ENCODE assay signal across 8 mouse cellular contexts in the genomic region with DNA sequence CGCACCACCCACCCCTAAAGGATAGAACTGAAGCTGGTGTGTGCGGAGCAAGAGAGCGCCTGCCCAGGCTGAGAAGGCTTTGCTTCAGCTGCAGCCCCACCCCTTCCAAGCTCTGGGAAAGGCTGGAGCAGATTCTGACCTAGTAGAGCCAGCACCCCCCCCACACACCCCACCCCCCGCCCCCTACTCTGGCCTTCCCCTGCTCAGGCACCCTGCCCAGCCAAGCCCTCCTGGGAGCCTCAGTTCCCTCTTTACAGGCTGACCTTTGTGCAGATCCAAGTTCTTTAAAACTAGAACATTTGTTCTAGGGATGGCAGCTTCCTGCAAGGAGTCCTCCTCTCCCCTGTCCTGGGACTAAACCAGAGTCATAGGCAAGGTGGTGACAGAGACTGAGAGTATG. TPM values are rescaled to one million over a fixed set of nuclear protein-coding genes. Genes with fewer than 3 reads are reported as not detected.
DNase-seq lines count a peak whose midpoint lies in the region; ATAC-seq and TF ChIP-seq lines count a peak whose summit lies in the region.

No protein-coding gene starts in this region.

- no peak for TF ChIP-seq EP300 in heart, adult 2 months (IDR thresholded peaks at IDR 0.05; ENCODE audit: insufficient read depth, low read depth, low read length)

- H3K4me3 ChIP-seq in midbrain, embryonic 10.5 days = peak overlapping the region; percentile 3; the same call in 1 of the 2 replicates
- H3K4me3 ChIP-seq in midbrain, embryonic 11.5 days (ENCODE audit: low read depth, low read length) = no peak overlapping the region
- H3K4me3 ChIP-seq in heart, adult 2 months = no peak overlapping the region
- H3K4me3 ChIP-seq in testis, adult 2 months (ENCODE audit: control insufficient read depth, low read depth, low read length) = peak overlapping the region; percentile 91
- H3K4me3 ChIP-seq in liver, embryonic 12.5 days = no peak overlapping the region

- H3K4me1 ChIP-seq in midbrain, embryonic 10.5 days = peaks cover 43% of the 10 kb centered on the region
- peaks cover 10% of the 10 kb centered on the region for H3K4me1 ChIP-seq in midbrain, embryonic 11.5 days (ENCODE audit: control insufficient read depth, insufficient read depth, low read length)
- H3K4me1 ChIP-seq in heart, adult 2 months (ENCODE audit: control insufficient read depth, insufficient read depth, low read length) = peaks cover 11% of the 10 kb centered on the region
- H3K4me1 ChIP-seq in testis, adult 2 months (ENCODE audit: control insufficient read depth, insufficient read depth, low read length) = peaks cover 8% of the 10 kb centered on the region
- peaks cover 38% of the 10 kb centered on the region for H3K4me1 ChIP-seq in liver, embryonic 12.5 days

- intact Hi-C loops in heart, adult 2 months (cut with DNase I) = no loop called here

- no peak for ATAC-seq in midbrain, embryonic 11.5 days (ENCODE audit: low FRiP score)
- ATAC-seq in liver, embryonic 12.5 days = no peak

- H3K27ac ChIP-seq in midbrain, embryonic 10.5 days (replicated peaks) = no peak overlapping the region
- no peak overlapping the region for H3K27ac ChIP-seq in midbrain, embryonic 11.5 days (ENCODE audit: low read depth, low read length)
- peak overlapping the region; percentile 71 for H3K27ac ChIP-seq in heart, adult 2 months
- H3K27ac ChIP-seq in testis, adult 2 months (ENCODE audit: control insufficient read depth, insufficient read depth, low read depth, low read length) = no peak overlapping the region
- H3K27ac ChIP-seq in liver, embryonic 12.5 days = no peak overlapping the region

- no peaks in the 10 kb centered on the region for H3K79me2 ChIP-seq in heart, adult 2 months (replicated peaks; ENCODE audit: control insufficient read depth, insufficient read depth, low read length)

- no peak for TF ChIP-seq CTCF in heart, adult 2 months (IDR thresholded peaks at IDR 0.05)
- TF ChIP-seq CTCF in testis, adult 2 months (IDR thresholded peaks at IDR 0.05; ENCODE audit: control insufficient read depth, insufficient read depth, insufficient replicate concordance, low read depth, low read length) = no peak

- no peak overlapping the region for H3K9ac ChIP-seq in midbrain, embryonic 11.5 days (ENCODE audit: low read length)
- peak overlapping the region; percentile 34 for H3K9ac ChIP-seq in heart, adult 2 months (ENCODE audit: low read depth, low read length)
- H3K9ac ChIP-seq in liver, embryonic 12.5 days = no peak overlapping the region

- H3K36me3 ChIP-seq in midbrain, embryonic 10.5 days = peaks cover under 1% of the 10 kb centered on the region; the same call in 1 of the 2 replicates
- H3K36me3 ChIP-seq in midbrain, embryonic 11.5 days (ENCODE audit: control insufficient read depth, insufficient read depth, low read length) = no peaks in the 10 kb centered on the region
- H3K36me3 ChIP-seq in heart, adult 2 months (ENCODE audit: control insufficient read depth, insufficient read depth, low read length) = no peaks in the 10 kb centered on the region
- H3K36me3 ChIP-seq in testis, adult 2 months (ENCODE audit: control insufficient read depth, insufficient read depth, low read length) = peaks cover 5% of the 10 kb centered on the region
- H3K36me3 ChIP-seq in liver, embryonic 12.5 days = peaks cover 8% of the 10 kb centered on the region

- WGBS in midbrain, embryonic 10.5 days = 48% methylated on average over 4 of the region's 4 CpGs
- WGBS in midbrain, embryonic 11.5 days = 45% methylated on average over 4 of the region's 4 CpGs
- 21% methylated on average over 4 of the region's 4 CpGs for WGBS in heart, adult 2 months
- WGBS in liver, embryonic 12.5 days (ENCODE audit: insufficient replicate concordance) = 45% methylated on average over 4 of the region's 4 CpGs

- peaks cover 62% of the 10 kb centered on the region for H3K27me3 ChIP-seq in midbrain, embryonic 10.5 days (ENCODE audit: low read depth, poor library complexity, severe bottlenecking)
- peaks cover 39% of the 10 kb centered on the region for H3K27me3 ChIP-seq in midbrain, embryonic 11.5 days (ENCODE audit: control insufficient read depth, insufficient read depth, low read length)
- H3K27me3 ChIP-seq in heart, adult 2 months (ENCODE audit: control insufficient read depth, insufficient read depth, low read length) = no peaks in the 10 kb centered on the region
- H3K27me3 ChIP-seq in testis, adult 2 months (ENCODE audit: control insufficient read depth, insufficient read depth, low read length) = no peaks in the 10 kb centered on the region
- H3K27me3 ChIP-seq in liver, embryonic 12.5 days (replicated peaks) = peaks cover 78% of the 10 kb centered on the region

- no peak overlapping the region for H3K4me2 ChIP-seq in midbrain, embryonic 11.5 days
- H3K4me2 ChIP-seq in liver, embryonic 12.5 days = no peak overlapping the region

- 0 out of 2 replicates have a peak, but pooled peaks have one; percentile 23 for TF ChIP-seq POLR2A in heart, adult 2 months (IDR thresholded peaks at IDR 0.05; ENCODE audit: insufficient read depth, low read depth, low read length)
- no peak for TF ChIP-seq POLR2A in testis, adult 2 months (IDR thresholded peaks at IDR 0.05; ENCODE audit: control insufficient read depth, low read depth, low read length)

- H3K9me3 ChIP-seq in midbrain, embryonic 10.5 days (replicated peaks) = no peaks in the 10 kb centered on the region
- no peaks in the 10 kb centered on the region for H3K9me3 ChIP-seq in midbrain, embryonic 11.5 days (ENCODE audit: control insufficient read depth, low read length)
- no peaks in the 10 kb centered on the region for H3K9me3 ChIP-seq in liver, embryonic 12.5 days (replicated peaks)

- no peak for DNase-seq in midbrain, embryonic 10.5 days (ENCODE audit: low spot score)
- DNase-seq in midbrain, embryonic 11.5 days (ENCODE audit: low spot score, missing footprints) = no peak
- DNase-seq in heart, adult 2 months = peak; percentile 67 to 71
- DNase-seq in kidney, adult 9 months = peak; percentile 49
- DNase-seq in cerebellum, adult 9-11 months = no peak
- DNase-seq in spleen, adult 18-20 months = no peak

RNA-seq across cellular contexts. Expression of gene Ybx2, which starts 1.8 kb away (rescaled TPM):
- 2.4 and 2.8 TPM in 2 replicates for polyA plus RNA-seq in midbrain, embryonic 10.5 days (2016; fragmentation: Nextera tagmentation; extraction: Ambion mirVana)
- polyA plus RNA-seq in midbrain, embryonic 11.5 days (2014; fragmentation: Nextera tagmentation; extraction: Ambion mirVana) = 3.2 and 5.1 TPM in 2 replicates
- 10 to 100 TPM; 16.7 to 22.6 TPM for total RNA-seq in heart, adult 2 months (2021)
- 64.2 and 66.2 TPM in 2 replicates for polyA plus RNA-seq in heart, adult 2 months (2012; rRNA removed)
- 3,709 and 3,883 TPM in 2 replicates for polyA plus RNA-seq in testis, adult 2 months (2012; rRNA removed)
- 0.20 and 0.25 TPM in 2 replicates for polyA plus RNA-seq in liver, embryonic 12.5 days (2016; fragmentation: Nextera tagmentation; extraction: Ambion mirVana)

RNA-seq across cellular contexts. Expression of gene Slc2a4, which starts 10.6 kb away (rescaled TPM):
- polyA plus RNA-seq in midbrain, embryonic 10.5 days (2016; fragmentation: Nextera tagmentation; extraction: Ambion mirVana) = 12.6 and 12.8 TPM in 2 replicates
- 6.3 and 7.8 TPM in 2 replicates for polyA plus RNA-seq in midbrain, embryonic 11.5 days (2014; fragmentation: Nextera tagmentation; extraction: Ambion mirVana)
- total RNA-seq in heart, adult 2 months (2021) = 100 to 1,000 TPM; 363 to 456 TPM
- 516 and 737 TPM in 2 replicates for polyA plus RNA-seq in heart, adult 2 months (2012; rRNA removed)
- 1.9 and 3.6 TPM in 2 replicates for polyA plus RNA-seq in testis, adult 2 months (2012; rRNA removed)
- polyA plus RNA-seq in liver, embryonic 12.5 days (2016; fragmentation: Nextera tagmentation; extraction: Ambion mirVana) = 14.9 and 17.0 TPM in 2 replicates

RNA-seq across cellular contexts. Expression of gene Eif5a, which starts 15.6 kb away (rescaled TPM):
- 2,258 and 2,701 TPM in 2 replicates for polyA plus RNA-seq in midbrain, embryonic 10.5 days (2016; fragmentation: Nextera tagmentation; extraction: Ambion mirVana)
- 1,778 and 1,800 TPM in 2 replicates for polyA plus RNA-seq in midbrain, embryonic 11.5 days (2014; fragmentation: Nextera tagmentation; extraction: Ambion mirVana)
- total RNA-seq in heart, adult 2 months (2021) = 100 to 1,000 TPM; 397 to 444 TPM
- polyA plus RNA-seq in heart, adult 2 months (2012; rRNA removed) = 360 and 540 TPM in 2 replicates
- polyA plus RNA-seq in testis, adult 2 months (2012; rRNA removed) = 621 and 702 TPM in 2 replicates
- polyA plus RNA-seq in liver, embryonic 12.5 days (2016; fragmentation: Nextera tagmentation; extraction: Ambion mirVana) = 2,199 and 2,266 TPM in 2 replicates

RNA-seq across cellular contexts. Expression of gene Gps2, which starts 23.7 kb away (rescaled TPM):
- 98.4 and 111 TPM in 2 replicates for polyA plus RNA-seq in midbrain, embryonic 10.5 days (2016; fragmentation: Nextera tagmentation; extraction: Ambion mirVana)
- polyA plus RNA-seq in midbrain, embryonic 11.5 days (2014; fragmentation: Nextera tagmentation; extraction: Ambion mirVana) = 92.2 and 95.8 TPM in 2 replicates
- total RNA-seq in heart, adult 2 months (2021) = 10 to 100 TPM; 27.2 to 28.4 TPM
- polyA plus RNA-seq in heart, adult 2 months (2012; rRNA removed) = 53.9 and 63.9 TPM in 2 replicates
- polyA plus RNA-seq in testis, adult 2 months (2012; rRNA removed) = 290 and 295 TPM in 2 replicates
- polyA plus RNA-seq in liver, embryonic 12.5 days (2016; fragmentation: Nextera tagmentation; extraction: Ambion mirVana) = 125 TPM in 2 replicates

RNA-seq across cellular contexts. Expression of gene Cldn7, which starts 27.2 kb away (rescaled TPM):
- polyA plus RNA-seq in midbrain, embryonic 10.5 days (2016; fragmentation: Nextera tagmentation; extraction: Ambion mirVana) = 7.1 and 7.6 TPM in 2 replicates
- 2.3 and 2.7 TPM in 2 replicates for polyA plus RNA-seq in midbrain, embryonic 11.5 days (2014; fragmentation: Nextera tagmentation; extraction: Ambion mirVana)
- not detected for total RNA-seq in heart, adult 2 months (2021)
- 0.50 and 3.5 TPM in 2 replicates for polyA plus RNA-seq in heart, adult 2 months (2012; rRNA removed)
- polyA plus RNA-seq in testis, adult 2 months (2012; rRNA removed) = 3.0 and 4.9 TPM in 2 replicates
- polyA plus RNA-seq in liver, embryonic 12.5 days (2016; fragmentation: Nextera tagmentation; extraction: Ambion mirVana) = 2.8 and 3.3 TPM in 2 replicates

Comparison
In these comparisons a context has a peak if more than half of its experiments do, and no peak if none do; other contexts are left out.
1. H3K4me3 ChIP-seq: peak in midbrain, embryonic 10.5 days (single experiment) and testis, adult 2 months (single experiment); none in midbrain, embryonic 11.5 days (single experiment), heart, adult 2 months (single experiment) and liver, embryonic 12.5 days (single experiment).
2. DNase-seq: peak in heart, adult 2 months (2 of 2) and kidney, adult 9 months (single experiment); none in midbrain, embryonic 10.5 days (single experiment), midbrain, embryonic 11.5 days (single experiment), cerebellum, adult 9-11 months (single experiment) and spleen, adult 18-20 months (0 of 2).
3. RNA of gene Ybx2, which starts 1.8 kb away (polyA plus RNA-seq): 3,709 to 3,883 TPM in testis, adult 2 months; 64.2 to 66.2 TPM in heart, adult 2 months, 3.2 to 5.1 TPM in midbrain, embryonic 11.5 days, 2.4 to 2.8 TPM in midbrain, embryonic 10.5 days and 0.20 to 0.25 TPM in liver, embryonic 12.5 days; every median in the first group is over 10 times any median in the second.
4. RNA of gene Slc2a4, which starts 10.6 kb away (polyA plus RNA-seq): 516 to 737 TPM in heart, adult 2 months; 14.9 to 17.0 TPM in liver, embryonic 12.5 days, 12.6 to 12.8 TPM in midbrain, embryonic 10.5 days, 6.3 to 7.8 TPM in midbrain, embryonic 11.5 days and 1.9 to 3.6 TPM in testis, adult 2 months; every median in the first group is over 10 times any median in the second.